Mouse (Mus musculus) stomach, postnatal 0 days (tissue): ENCODE results near the gene Nudt22. TPM values are rescaled to one million over a fixed set of nuclear protein-coding genes. Genes with fewer than 3 reads are reported as not detected.
A peak's percentile ranks its signal among the peaks of the same experiment; 100 is the strongest.

Experiments
- ATAC-seq: fragments of 200-750 bp; cut with Nextera tagmentation; 2 replicates; pipeline ENCODE4 v1.8.0; 2017; ENCODE audit not compliant: low FRiP score, low TSS enrichment
- DNase-seq: peaks from one replicate; pipeline ENCODE4 v3.0.0-alpha.2; 2016; ENCODE audit warnings: low spot score
- H3K27ac ChIP-seq: fragments of 300-500 bp; sonication (generic); replicated peaks from 2 replicates; pipeline ENCODE4 v1.5.1; 2014; ENCODE audit warnings: mild to moderate bottlenecking, control low read depth
- H3K27me3 ChIP-seq: fragments of 300-500 bp; sonication (generic); 2 replicates; pipeline ENCODE4 v1.6.1; 2014; ENCODE audit warnings: low read length; ENCODE audit not compliant: control insufficient read depth, insufficient read depth
- H3K36me3 ChIP-seq: fragments of 300-500 bp; sonication (generic); 2 replicates; pipeline ENCODE4 v1.6.1; 2014; ENCODE audit warnings: low read length, mixed read lengths; ENCODE audit not compliant: control insufficient read depth, insufficient read depth
- H3K4me1 ChIP-seq: fragments of 300-500 bp; sonication (generic); replicated peaks from 2 replicates; pipeline ENCODE4 v1.6.1; 2014; ENCODE audit warnings: antibody characterized with exemption; ENCODE audit not compliant: control insufficient read depth, insufficient read depth
- H3K4me2 ChIP-seq: fragments of 300-500 bp; sonication (generic); replicated peaks from 2 replicates; pipeline ENCODE4 v1.6.1; 2014; ENCODE audit warnings: low read depth, mild to moderate bottlenecking, control low read depth, moderate library complexity
- H3K4me3 ChIP-seq: fragments of 300-500 bp; sonication (generic); 2 replicates; pipeline ENCODE4 v1.5.1; 2014; ENCODE audit warnings: low read depth, low read length, control low read depth
- H3K9ac ChIP-seq: fragments of 300-500 bp; sonication (generic); 2 replicates; pipeline ENCODE4 v1.6.1; 2014; ENCODE audit warnings: mild to moderate bottlenecking, low read length, control low read depth, mixed read lengths
- H3K9me3 ChIP-seq: fragments of 300-500 bp; sonication (generic); 2 replicates; pipeline ENCODE4 v1.6.1; 2016; ENCODE audit warnings: low read length; ENCODE audit not compliant: control insufficient read depth
- CTCF ChIP-seq: IDR thresholded peaks from 2 replicates; pipeline ENCODE4 v1.5.1; 2016; ENCODE audit warnings: antibody characterized with exemption, low read depth, mild to moderate bottlenecking, moderate library complexity
- EP300 ChIP-seq: optimal IDR thresholded peaks from 2 replicates; pipeline ENCODE3; 2016; ENCODE audit warnings: antibody characterized with exemption
- WGBS: fragments of 180-500 bp; shearing (Covaris S2); extraction: QIAGEN DNeasy Blood & Tissue Kit; methylation state at CpG from one replicate; pipeline ENCODE4 v1.1.7; 2014; 5-methylcytosine and 5-hydroxymethylcytosine counted together
- polyA plus RNA-seq: library from polyadenylated mRNA; unstranded; fragments of >200 nt; fragmentation: Nextera tagmentation; extraction: Ambion mirVana; gene quantifications from 2 replicates; pipeline ENCODE4 v1.2.1, GENCODE M21; 2015

Gene Nudt22
- 21.1 and 21.2 TPM in 2 replicates for polyA plus RNA-seq

- Histone ChIP-seq H3K4me2 (peak within 1 kb of the TSS; percentile 93), H3K27me3 (no peaks in the 10 kb centered on the region), H3K4me3 (peak within 1 kb of the TSS; percentile 61), H3K36me3 (0 out of 2 replicates have a peak, but pooled peaks cover 4% of the 10 kb centered on the region), H3K27ac (peak within 1 kb of the TSS; percentile 75), H3K9me3 (no peaks in the 10 kb centered on the region), H3K9ac (peak within 1 kb of the TSS; percentile 75), H3K4me1 (peaks cover 12% of the 10 kb centered on the region)
- no peak for TF ChIP-seq EP300
- peak; percentile 92 for DNase-seq
- peak; percentile 79 for ATAC-seq
- 0% methylated on average over 24 of the region's 24 CpGs for WGBS
These were observed at the start of gene Nudt22, which contains the start of gene Trpt1 for GRCm38 (mm10) chr19:6996006-6996405. TSS of gene Nudt22 (minus strand) at chr19:6996117. TSS of gene Trpt1 (plus strand) at chr19:6996131.

GRCm38 (mm10) chr19:7044706-7045105 is 48.8 kb upstream of the Nudt22 start:
- Histone ChIP-seq H3K4me1 (peaks cover 3% of the 10 kb centered on the region; the same call in 1 of the 2 replicates), H3K9ac (no peak overlapping the region), H3K9me3 (no peaks in the 10 kb centered on the region), H3K27ac (no peak overlapping the region), H3K27me3 (no peaks in the 10 kb centered on the region), H3K4me3 (no peak overlapping the region), H3K4me2 (no peak overlapping the region), H3K36me3 (no peaks in the 10 kb centered on the region)
- WGBS = 47% methylated on average over 4 of the region's 4 CpGs
- no peak for TF ChIP-seq EP300
- TF ChIP-seq CTCF = no peak
- no peak for ATAC-seq
- DNase-seq = no peak

- Histone ChIP-seq H3K27me3 (no peaks in the 10 kb centered on the region), H3K4me3 (no peak overlapping the region), H3K27ac (no peak overlapping the region), H3K4me1 (peaks cover 3% of the 10 kb centered on the region; the same call in 1 of the 2 replicates), H3K9me3 (no peaks in the 10 kb centered on the region), H3K36me3 (no peaks in the 10 kb centered on the region), H3K4me2 (no peak overlapping the region), H3K9ac (no peak overlapping the region)
- ATAC-seq (no peak), DNase-seq (no peak)
- TF ChIP-seq CTCF (no peak), EP300 (no peak)
- WGBS = 70% methylated on average over 4 of the region's 4 CpGs
These were observed 48.4 kb upstream of the Nudt22 start for GRCm38 (mm10) chr19:7044279-7044678.

GRCm38 (mm10) chr19:7041171-7041570 is 45.3 kb upstream of the Nudt22 start:
- Histone ChIP-seq H3K4me3 (no peak overlapping the region), H3K27ac (peak overlapping the region; percentile 96), H3K4me2 (no peak overlapping the region), H3K36me3 (no peaks in the 10 kb centered on the region), H3K9ac (no peak overlapping the region), H3K4me1 (peaks cover 7% of the 10 kb centered on the region), H3K9me3 (no peaks in the 10 kb centered on the region), H3K27me3 (no peaks in the 10 kb centered on the region)
- no peak for ATAC-seq
- TF ChIP-seq EP300 = no peak
- TF ChIP-seq CTCF = no peak
- WGBS = 79% methylated on average over 2 of the region's 2 CpGs
- DNase-seq = no peak

GRCm38 (mm10) chr19:7040637-7041130 is 44.8 kb upstream of the Nudt22 start:
- H3K4me3 ChIP-seq = peak overlapping the region; percentile 50
- peak overlapping the region; percentile 96 for H3K27ac ChIP-seq
- no peak for TF ChIP-seq CTCF
- TF ChIP-seq EP300 = no peak
- no peaks in the 10 kb centered on the region for H3K27me3 ChIP-seq
- H3K9me3 ChIP-seq = no peaks in the 10 kb centered on the region
- peak overlapping the region; percentile 76 for H3K9ac ChIP-seq
- no peak for DNase-seq
- peaks cover 7% of the 10 kb centered on the region for H3K4me1 ChIP-seq
- H3K36me3 ChIP-seq = no peaks in the 10 kb centered on the region
- WGBS = 20% methylated on average over 13 of the region's 13 CpGs
- H3K4me2 ChIP-seq = peak overlapping the region; percentile 72
- no peak for ATAC-seq

- WGBS = under 1% methylated on average over 49 of the region's 49 CpGs
- TF ChIP-seq CTCF = peak; percentile 73
- TF ChIP-seq EP300 = peak; percentile 94
- Histone ChIP-seq H3K4me3 (peak within 1 kb of the TSS; percentile 89), H3K4me1 (peaks cover 7% of the 10 kb centered on the region), H3K27me3 (no peaks in the 10 kb centered on the region), H3K9ac (peak within 1 kb of the TSS; percentile 91), H3K27ac (peak within 1 kb of the TSS; percentile 96), H3K4me2 (peak within 1 kb of the TSS; percentile 74), H3K9me3 (no peaks in the 10 kb centered on the region), H3K36me3 (no peaks in the 10 kb centered on the region)
- peak; percentile 99 for ATAC-seq
- peak; percentile 98 for DNase-seq
These were observed 44.1 kb upstream of the Nudt22 start, which contains the start of gene Stip1 for GRCm38 (mm10) chr19:7039841-7040636. TSS of gene Stip1 (minus strand) at chr19:7039967.
